Mouse (Mus musculus) megakaryocyte, embryonic 14.5 days (primary cell): Measurements from ENCODE around the gene 1700092M07Rik. TPM values are rescaled to one million over a fixed set of nuclear protein-coding genes. Genes with fewer than 3 reads are reported as not detected.

Source experiments
- H3K27me3 ChIP-seq: replicated peaks from 2 replicates; pipeline ENCODE3; 2012; ENCODE audit warnings: inconsistent platforms
- H3K36me3 ChIP-seq: replicated peaks from 2 replicates; pipeline ENCODE3; 2012; ENCODE audit warnings: low read length, inconsistent platforms, mixed read lengths
- H3K4me1 ChIP-seq: 2 replicates; pipeline ENCODE4 v1.6.1; 2012; ENCODE audit warnings: inconsistent platforms
- H3K4me3 ChIP-seq: replicated peaks from 2 replicates; pipeline ENCODE3; 2012; ENCODE audit warnings: moderate library complexity, mild to moderate bottlenecking, inconsistent platforms
- H3K9me3 ChIP-seq: 2 replicates; pipeline ENCODE4 v1.6.1; 2012; ENCODE audit warnings: inconsistent platforms
- FLI1 ChIP-seq: IDR thresholded peaks from 2 replicates; pipeline ENCODE4 v1.6.1; 2012; ENCODE audit warnings: low read length, inconsistent platforms, mixed read lengths
- GATA1 ChIP-seq: IDR thresholded peaks from 3 replicates; pipeline ENCODE4 v1.6.1; 2012; ENCODE audit warnings: mixed read lengths, low read length, inconsistent platforms, borderline replicate concordance
- polyA plus RNA-seq: library from polyadenylated mRNA; stranded (reverse); fragments of >175 nt; gene quantifications from 2 replicates; pipeline ENCODE4 v1.2.3, GENCODE M21; 2012; ENCODE audit warnings: low replicate concordance; ENCODE audit not compliant: insufficient read depth

The 1700092M07Rik gene
- polyA plus RNA-seq, 1 experiment: 0.86 TPM

- Histone ChIP-seq H3K4me1 (peaks cover 59% of the 10 kb centered on the region), H3K36me3 (peaks cover 76% of the 10 kb centered on the region), H3K4me3 (no peak overlapping the region), H3K27me3 (no peaks in the 10 kb centered on the region), H3K9me3 (no peaks in the 10 kb centered on the region)
- no peak for TF ChIP-seq GATA1
- no peak for TF ChIP-seq FLI1
Observed at GRCm38 (mm10) chr19:8708954-8709353, 31.6 kb upstream of the 1700092M07Rik start.

DNA sequence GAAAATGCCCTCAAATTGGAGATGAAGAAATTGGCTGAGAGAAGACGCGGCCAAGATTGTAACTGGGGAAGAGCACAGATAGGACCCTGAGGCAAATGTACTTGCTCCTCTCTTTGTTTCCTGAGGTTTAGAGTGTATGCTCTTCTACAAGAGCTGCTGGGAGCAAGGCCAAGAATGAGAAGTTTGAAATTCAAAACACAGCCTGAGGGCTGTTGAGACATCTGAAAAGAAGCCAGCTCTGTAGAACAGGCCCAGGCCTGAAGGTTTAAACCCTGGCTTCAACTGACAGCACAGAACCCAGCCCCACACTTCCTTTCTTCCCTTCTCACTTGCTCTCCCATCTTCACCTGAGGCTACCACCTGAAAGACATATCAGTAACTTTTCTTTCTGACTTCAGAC, 30.5 kb upstream of the 1700092M07Rik start:
- H3K4me1 ChIP-seq: peaks cover 69% of the 10 kb centered on the region
- TF ChIP-seq GATA1 (no peak), FLI1 (no peak)
- H3K36me3 ChIP-seq: peaks cover 73% of the 10 kb centered on the region
- no peaks in the 10 kb centered on the region for H3K9me3 ChIP-seq
- H3K4me3 ChIP-seq: peak overlapping the region; percentile 50
- no peaks in the 10 kb centered on the region for H3K27me3 ChIP-seq

- Histone ChIP-seq H3K4me3 (peak overlapping the region; percentile 100), H3K4me1 (peaks cover 71% of the 10 kb centered on the region), H3K9me3 (no peaks in the 10 kb centered on the region), H3K27me3 (no peaks in the 10 kb centered on the region), H3K36me3 (peaks cover 62% of the 10 kb centered on the region)
- no peak for TF ChIP-seq GATA1
- no peak for TF ChIP-seq FLI1
Observed at GRCm38 (mm10) chr19:8711506-8711905, 29.0 kb upstream of the 1700092M07Rik start.

GRCm38 (mm10) chr19:8711949-8712869, 28.3 kb upstream of the 1700092M07Rik start:
- Histone ChIP-seq H3K4me3 (peak overlapping the region; percentile 100), H3K9me3 (no peaks in the 10 kb centered on the region), H3K36me3 (peaks cover 56% of the 10 kb centered on the region), H3K4me1 (peaks cover 73% of the 10 kb centered on the region), H3K27me3 (no peaks in the 10 kb centered on the region)
- TF ChIP-seq FLI1: no peak
- TF ChIP-seq GATA1: no peak

- peaks cover 50% of the 10 kb centered on the region for H3K36me3 ChIP-seq
- TF ChIP-seq FLI1 (no peak), GATA1 (no peak)
- H3K4me1 ChIP-seq: peaks cover 75% of the 10 kb centered on the region
Observed at GRCm38 (mm10) chr19:8712870-8713305, 27.6 kb upstream of the 1700092M07Rik start.

GRCm38 (mm10) chr19:8713306-8713996, 27.1 kb upstream of the 1700092M07Rik start:
- H3K4me1 ChIP-seq: peaks cover 76% of the 10 kb centered on the region
- TF ChIP-seq FLI1 (no peak), GATA1 (no peak)
- peaks cover 44% of the 10 kb centered on the region for H3K36me3 ChIP-seq
- H3K9me3 ChIP-seq: no peaks in the 10 kb centered on the region
- H3K4me3 ChIP-seq: peak overlapping the region; percentile 100
- H3K27me3 ChIP-seq: no peaks in the 10 kb centered on the region

More at GRCm38 (mm10) chr19:8712870-8713305, 27.6 kb upstream of the 1700092M07Rik start:
- H3K9me3 ChIP-seq: no peaks in the 10 kb centered on the region
- H3K4me3 ChIP-seq: peak overlapping the region; percentile 100
- no peaks in the 10 kb centered on the region for H3K27me3 ChIP-seq

- no peak for TF ChIP-seq GATA1
- TF ChIP-seq FLI1: no peak
- Histone ChIP-seq H3K27me3 (no peaks in the 10 kb centered on the region), H3K9me3 (no peaks in the 10 kb centered on the region), H3K4me3 (peak overlapping the region; percentile 100), H3K4me1 (peaks cover 76% of the 10 kb centered on the region), H3K36me3 (peaks cover 37% of the 10 kb centered on the region)
Observed at GRCm38 (mm10) chr19:8713997-8714652, 26.4 kb upstream of the 1700092M07Rik start.

DNA sequence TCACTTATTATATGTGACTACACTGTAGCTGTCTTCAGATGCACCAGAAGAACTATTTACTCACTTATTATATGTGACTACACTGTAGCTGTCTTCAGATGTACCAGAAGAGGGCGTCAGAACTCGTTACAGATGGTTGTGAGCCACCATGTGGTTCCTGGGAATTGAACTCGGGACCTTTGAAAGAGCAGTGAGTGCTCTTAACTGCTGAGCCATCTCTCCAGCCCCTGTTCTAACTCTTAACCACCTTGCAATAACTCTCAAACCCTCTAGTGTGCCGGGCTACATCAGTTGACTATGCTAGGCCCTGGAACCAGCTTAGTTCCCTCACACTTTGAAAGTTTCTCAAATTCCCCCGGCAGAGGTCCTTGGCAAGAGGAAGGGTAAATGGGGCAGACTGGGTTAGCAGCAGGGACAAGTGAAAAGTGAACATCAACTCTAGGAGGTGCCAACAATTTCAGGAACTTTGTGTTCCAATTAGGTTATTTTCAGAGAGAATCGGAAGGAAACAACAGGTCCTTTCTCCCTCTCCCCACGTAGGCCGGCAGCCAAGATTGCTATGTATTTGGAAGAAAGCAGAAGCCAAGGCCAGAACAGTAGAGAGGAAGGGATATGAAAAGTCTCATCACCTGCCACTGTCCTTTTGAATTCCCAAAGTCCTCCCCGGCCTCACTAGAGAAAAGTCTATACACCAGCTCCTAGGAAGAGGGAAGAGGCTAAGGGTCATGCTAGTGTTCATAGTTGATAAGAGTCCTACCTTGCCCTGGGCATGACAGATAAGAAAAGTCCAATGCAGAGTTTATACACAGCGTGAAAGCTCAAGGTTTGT, 25.7 kb upstream of the 1700092M07Rik start:
- Histone ChIP-seq H3K36me3 (peaks cover 30% of the 10 kb centered on the region), H3K4me1 (peaks cover 72% of the 10 kb centered on the region), H3K4me3 (peak overlapping the region; percentile 64), H3K9me3 (no peaks in the 10 kb centered on the region), H3K27me3 (no peaks in the 10 kb centered on the region)
- no peak for TF ChIP-seq GATA1
- no peak for TF ChIP-seq FLI1
